Mouse (Mus musculus) frontal cortex, adult 2 months (tissue): ENCODE measurements at regions not wholly inside any gene's neighbourhood (a gene's known extent, or its start where the extent isn't known, plus 50 kb on each side); places are given as distances from the start of the nearest gene placed in this dataset.

Source experiments
- DNase-seq, 2 experiments: peaks; one replicate each; pipeline ENCODE4 v3.0.0; 2022; ENCODE audit warnings: low spot score in 1 of 2; ENCODE audit errors: extremely low spot score in 1 of 2

DNA sequence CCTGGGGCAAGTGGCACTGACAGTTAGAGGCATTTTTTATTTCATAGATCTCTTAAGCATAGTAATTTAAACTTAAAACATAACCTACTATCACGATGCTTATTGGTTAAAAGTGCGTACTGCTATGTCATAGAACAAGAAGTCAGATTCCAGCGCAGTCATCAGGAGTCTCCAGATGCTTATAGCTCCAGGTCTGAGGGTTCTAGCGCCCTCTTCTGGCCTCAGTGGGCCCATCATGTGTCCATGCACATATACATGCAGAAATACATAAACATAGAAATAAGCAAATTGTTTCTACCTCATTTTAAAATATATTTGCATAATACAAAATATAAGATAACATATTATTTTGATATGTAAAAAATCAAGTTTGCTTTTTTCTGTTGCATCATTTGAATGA, 1002.8 kb upstream of the Adgrl2 start:
- DNase-seq: no peak

DNA sequence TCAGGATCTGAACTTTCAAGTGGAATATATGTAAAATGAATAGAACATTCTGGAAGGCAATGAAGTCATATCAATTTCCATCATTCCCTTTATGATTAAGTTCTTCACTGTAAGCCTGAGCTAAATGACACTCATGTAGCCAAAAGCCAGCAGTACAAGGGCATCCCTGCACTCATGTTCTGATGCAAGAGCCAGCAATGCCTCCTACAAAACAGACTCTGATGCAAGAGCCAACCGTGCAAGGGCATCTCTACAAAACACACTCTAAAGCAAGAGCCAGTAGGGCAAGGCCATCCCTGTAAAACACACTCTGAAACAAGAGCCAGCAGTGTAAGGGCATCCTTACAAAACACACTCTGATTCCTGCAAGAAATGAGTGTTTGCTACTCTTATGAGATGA, 997.4 kb upstream of the Adgrl2 start:
- DNase-seq: no peak

DNA sequence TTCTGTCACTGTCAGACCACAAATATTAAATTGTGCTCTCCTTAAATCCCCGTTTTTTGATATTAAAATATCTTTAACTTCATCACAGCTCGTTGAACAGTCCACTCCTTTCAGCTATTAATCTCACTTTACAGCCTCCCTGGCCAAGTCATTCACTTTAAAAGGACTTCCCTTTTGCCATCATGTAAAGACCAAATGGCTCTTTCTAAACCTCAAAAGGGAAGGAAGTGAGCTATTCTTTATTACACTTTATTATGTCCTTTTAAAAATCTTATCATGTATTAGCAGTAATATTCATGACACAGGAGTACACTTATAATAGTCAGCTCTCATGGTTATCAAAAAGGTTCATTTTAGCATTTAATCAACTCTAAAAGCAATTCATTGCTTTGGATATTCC, 966.6 kb upstream of the Adgrl2 start:
- DNase-seq: no peak

DNA sequence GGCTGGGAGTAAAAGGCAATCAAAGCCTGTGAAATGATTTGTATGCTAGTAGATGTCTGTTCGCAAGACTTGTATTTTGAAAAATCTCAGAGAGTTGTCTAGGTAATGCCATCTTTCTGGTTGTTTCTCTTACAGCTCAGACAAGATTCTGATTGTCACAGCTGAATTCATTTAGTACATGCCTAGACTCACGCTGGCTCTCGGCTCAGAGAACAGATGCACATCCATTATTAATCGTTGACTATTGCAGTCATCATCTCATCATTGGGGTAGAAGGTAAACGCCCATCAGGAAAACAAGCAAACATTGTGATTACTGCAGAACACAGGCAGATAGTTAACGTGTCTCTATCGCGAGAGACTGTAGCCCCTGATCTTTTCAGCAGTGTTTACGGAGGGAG, 945.8 kb upstream of the Adgrl2 start:
- no peak for DNase-seq

DNA sequence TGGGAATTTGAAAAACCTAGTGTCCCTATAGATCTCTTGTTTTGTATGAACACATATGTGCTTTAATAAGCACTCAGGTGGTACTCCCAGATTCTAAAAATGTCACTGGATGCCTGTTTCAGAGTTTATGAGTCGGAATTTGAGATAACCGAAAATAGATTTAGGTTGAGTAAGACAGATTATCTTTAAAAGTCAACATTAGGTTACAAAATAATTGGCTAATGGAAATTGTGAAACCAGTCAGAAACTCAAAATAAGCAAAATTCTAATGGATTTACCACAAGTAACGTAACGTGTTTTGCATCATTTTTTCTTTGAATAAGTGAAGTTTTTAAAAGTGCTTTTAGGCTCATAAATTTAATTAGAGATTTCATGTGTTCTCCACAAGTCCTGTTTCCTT, 944.5 kb upstream of the Adgrl2 start:
- no peak for DNase-seq

DNA sequence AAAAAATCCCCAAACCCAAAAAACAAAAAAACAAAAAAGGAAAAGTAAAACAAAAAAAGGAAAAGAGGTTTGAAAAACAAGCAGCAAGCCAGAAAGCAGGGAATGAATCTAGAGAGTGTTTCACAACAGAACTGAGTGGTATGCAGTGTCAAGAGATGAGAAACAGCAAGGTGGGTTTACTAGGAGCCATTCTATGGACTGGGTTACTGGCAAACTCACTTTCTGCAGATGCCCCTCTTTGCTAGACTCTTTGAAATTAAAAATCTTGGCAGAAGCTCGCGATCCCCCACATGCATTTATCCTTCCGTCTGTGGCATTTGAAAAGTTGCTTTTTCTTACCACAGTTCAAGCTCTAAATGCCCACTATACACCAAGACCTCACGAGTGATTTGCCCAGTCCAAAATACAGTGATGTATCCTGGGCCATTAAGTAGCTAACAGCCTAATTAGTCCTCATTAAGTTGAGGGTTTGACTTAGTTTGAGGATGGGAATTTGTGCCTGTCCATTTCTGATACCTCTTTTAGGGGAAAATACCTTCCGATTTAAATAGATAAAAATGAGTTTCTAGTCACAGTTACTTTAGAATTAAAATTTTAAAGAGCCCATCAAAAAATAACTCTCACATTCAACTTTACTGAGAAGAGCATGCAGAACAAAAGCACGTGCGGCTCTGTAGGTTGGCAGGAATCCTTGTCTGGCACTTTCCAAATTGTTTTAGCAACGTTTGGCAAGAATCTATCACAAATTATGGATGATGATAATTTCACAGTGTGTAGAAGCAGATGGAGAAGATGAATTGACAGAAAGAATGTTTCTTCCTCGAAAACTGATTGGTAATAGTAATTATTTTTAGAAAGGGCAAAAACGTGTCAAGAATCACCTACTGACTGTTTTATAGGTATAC, 938.4 kb upstream of the Adgrl2 start:
- DNase-seq: peak; percentile 0 to 12

DNA sequence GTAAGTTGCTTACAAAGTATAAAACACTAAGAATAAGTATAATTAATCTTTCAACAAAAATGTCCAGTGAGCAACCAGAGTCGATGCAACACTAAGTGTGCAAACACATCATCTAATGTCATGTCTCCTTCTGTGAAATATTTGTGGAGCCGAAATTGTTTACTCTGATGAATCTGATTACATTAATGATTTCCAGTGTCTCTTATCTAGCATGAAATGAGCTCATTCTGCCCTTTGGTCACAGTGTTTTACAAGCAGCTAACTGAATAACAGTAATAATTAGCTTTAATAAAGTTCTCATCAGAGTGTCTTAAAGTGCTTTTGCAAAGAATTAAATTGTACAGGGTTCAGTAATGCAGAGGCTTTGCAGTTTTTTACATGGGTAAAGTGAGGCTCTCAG, 929.9 kb upstream of the Adgrl2 start:
- no peak for DNase-seq

DNA sequence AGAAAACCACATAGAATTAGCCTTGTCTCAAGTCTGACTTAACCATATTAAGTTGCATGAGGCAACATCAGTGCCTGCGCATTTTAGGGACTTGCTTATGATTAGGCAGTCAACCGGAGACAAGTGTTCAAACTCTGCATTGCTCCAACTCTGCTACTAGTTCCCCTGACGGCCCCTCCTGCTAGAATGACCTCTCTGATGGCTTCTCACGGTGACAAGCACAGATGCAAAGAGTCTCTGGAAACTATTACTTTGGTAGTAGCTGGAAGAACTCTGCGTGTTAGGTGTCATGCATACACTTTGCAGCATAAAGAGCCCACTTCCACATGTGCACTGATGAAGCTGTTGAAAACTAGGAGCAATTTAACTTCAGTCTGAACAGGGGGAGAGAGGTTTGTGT, 927.8 kb upstream of the Adgrl2 start:
- no peak for DNase-seq

DNA sequence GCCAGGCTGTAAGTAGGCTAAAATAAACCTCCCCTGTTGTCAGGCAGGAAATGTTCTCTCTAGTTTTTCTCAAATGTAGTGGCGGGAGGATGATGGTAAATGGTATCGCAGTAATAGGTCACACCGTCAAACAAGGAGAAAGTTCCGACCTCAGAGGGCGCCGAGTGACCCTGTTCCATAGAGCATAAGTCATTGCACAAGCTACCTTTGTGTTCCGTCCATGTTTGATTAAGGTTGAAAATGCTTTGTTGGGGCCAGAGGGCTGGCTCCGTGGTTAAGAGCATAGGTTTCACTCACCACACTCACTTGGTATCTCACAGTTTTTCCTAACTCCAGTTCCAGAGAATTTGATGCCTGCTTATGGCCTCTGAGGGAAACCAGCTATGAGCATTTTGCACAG, 920.4 kb upstream of the Adgrl2 start:
- DNase-seq: no peak

DNA sequence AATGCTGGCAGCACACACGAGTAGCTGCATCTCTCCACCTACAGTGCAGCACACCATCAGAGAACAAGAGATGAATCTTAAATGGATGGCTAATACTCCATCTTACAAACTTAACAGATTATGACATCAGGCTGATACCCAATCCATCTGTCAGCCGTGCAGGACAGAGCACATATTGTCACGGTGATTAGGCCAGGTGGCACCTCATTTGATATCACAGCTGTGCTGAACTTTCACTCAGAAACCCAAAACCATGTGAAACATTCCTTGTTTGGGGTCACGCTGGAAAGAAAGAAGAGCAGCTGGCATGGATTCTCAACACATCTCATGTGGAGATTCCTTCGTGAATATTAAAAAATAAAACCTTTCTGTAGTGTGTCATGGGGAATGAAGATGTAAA, 911.4 kb upstream of the Adgrl2 start:
- no peak for DNase-seq

DNA sequence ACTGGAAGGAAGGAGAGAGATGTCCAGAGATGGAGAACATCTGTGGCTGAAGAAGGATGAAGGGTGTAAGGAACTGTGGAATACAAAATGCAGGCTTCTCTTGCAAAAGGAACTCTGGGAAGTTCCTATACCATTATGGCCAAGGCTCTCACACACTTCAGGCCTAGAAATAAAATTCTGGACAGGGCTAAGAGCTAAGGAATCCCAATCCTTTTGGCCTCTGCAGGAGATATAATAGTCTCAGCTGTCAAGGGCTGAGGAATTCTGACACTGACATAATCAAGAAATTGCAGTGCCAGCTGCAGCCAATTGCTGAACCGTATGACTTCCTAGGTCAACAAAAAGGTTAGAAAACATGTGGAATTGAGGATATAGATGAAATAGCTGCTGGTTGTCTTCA, 886.2 kb upstream of the Adgrl2 start:
- no peak for DNase-seq

DNA sequence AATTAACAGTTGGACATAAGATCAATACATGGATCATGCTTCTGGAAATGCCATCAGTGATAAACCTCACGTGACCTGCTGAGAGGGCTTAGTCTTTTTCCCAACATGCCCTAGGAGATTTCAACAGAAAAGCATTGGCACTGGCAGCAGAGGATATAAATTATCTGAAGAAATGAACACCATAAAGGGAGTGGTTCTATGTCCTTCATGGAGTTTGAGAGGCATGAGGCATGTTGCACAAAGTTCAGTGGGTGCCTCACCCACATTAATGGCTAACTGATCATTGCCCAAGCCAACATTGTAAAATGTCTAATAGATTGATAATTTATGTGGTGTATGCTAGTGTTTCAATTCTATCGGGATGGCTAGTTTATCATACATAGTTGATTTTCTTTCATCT, 875.6 kb upstream of the Adgrl2 start:
- no peak for DNase-seq

DNA sequence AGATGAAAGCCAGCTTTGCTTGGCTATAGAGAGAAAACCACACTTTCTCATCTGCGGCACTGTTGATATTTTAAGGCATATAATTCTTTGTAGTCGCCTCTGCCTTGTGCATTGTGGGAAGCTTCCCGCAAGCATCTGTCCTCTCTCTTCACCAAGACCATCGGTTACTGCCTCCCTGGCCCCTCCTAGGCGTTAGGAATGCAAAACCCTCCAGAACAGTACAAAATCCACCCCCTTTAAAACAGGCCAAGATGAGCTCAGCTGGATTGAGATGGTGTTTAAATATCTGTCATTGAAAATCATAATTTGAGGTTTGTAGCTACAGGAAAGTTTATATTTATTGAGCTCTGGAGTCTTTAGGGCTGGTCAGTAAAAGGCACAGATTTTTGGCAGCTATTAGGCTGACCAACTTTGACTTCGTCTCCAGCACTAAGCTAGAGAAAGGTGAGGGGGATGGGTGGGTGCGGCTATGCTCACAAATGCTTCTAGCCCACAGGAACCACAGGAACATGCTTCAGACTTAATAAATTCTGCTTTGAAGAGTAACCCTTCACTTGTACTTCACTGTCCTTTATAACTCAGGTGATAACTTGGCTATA, 856.7 kb upstream of the Adgrl2 start:
- no peak for DNase-seq

DNA sequence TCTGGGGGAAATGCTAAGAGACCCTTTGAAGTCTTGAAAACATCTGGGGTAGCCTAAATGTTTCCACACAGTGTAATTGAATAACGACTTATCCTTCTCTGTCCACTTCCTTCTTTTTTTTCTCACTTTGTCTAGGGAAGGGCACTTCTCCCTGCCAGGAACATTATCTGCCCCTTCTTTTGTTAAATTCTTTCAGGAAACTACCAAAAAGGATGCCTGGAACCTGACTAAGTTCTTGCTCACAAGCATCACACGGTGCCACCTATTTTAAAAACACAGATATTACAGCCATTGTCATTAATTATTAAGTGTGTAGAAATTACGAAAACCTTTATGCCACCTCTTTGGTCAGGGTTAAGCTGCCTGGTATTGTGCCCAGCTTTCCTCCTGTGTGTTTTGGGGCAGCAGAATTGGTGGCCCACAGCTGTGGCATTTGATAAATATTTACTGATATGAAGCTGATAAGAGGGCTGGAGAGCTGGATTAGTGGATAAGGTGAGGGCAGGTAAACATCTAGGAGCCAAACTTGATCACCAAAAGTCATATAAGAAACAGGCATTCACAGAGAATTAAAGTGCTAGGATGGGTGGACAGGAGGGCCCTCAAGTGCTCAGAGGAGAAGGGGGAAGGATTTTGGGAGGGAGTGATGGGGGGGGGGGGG, 855.6 kb upstream of the Adgrl2 start:
- no peak for DNase-seq

DNA sequence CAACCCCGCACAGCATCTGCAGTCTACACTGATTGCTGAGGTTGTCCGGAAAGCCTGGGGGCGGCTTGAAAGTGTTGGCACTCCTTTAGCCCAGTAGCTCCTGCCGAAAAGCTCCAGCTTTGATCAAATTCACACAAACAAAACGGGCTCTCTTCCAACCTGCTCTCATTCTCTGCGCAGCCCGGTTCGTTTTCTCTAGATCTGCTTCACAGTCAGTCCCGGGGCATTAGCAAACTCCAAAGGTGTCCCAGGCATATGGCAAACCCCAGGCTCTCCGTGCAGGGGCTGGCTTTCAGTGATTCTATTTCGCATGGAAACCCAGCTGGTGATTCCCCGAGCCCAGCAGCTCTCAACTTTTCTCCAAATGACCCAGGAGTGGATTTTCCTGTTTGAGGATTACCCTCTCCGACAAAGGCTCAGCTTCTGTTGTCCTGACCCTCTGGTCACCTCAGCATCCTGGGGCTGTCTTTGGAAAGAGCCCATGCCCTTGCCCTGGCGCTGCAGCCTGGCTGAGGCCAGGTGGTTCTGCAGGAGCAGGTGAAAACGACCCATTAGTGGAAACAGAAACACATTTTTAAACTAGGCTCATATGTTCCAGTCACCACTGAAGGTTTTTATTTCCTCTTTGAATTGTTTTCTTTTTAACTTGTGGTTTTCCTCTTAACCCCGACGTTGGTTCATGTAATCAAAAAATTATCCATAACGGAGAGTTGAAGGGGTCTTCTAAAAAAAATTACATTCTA, 854.9 kb upstream of the Adgrl2 start:
- DNase-seq: peak; percentile 1 to 35

DNA sequence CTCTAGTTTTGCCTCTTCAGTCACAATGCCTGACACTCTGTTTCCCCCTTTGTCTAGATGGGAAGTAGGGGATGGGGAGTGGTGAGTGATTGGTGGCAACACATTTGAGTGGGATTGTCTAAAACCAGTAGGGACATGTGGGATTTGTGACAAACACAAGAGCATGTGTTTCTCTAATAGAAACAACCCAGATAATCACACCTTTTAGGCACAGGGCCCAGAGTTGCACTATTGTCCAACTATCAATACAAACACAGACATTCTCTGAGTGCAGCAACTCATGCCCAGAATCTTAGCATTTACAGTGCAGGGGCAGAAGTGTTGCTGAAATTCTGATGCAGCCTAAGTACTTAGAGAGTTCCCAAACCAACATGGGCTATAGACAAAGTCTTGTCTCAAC, 847.6 kb upstream of the Adgrl2 start:
- DNase-seq: no peak

DNA sequence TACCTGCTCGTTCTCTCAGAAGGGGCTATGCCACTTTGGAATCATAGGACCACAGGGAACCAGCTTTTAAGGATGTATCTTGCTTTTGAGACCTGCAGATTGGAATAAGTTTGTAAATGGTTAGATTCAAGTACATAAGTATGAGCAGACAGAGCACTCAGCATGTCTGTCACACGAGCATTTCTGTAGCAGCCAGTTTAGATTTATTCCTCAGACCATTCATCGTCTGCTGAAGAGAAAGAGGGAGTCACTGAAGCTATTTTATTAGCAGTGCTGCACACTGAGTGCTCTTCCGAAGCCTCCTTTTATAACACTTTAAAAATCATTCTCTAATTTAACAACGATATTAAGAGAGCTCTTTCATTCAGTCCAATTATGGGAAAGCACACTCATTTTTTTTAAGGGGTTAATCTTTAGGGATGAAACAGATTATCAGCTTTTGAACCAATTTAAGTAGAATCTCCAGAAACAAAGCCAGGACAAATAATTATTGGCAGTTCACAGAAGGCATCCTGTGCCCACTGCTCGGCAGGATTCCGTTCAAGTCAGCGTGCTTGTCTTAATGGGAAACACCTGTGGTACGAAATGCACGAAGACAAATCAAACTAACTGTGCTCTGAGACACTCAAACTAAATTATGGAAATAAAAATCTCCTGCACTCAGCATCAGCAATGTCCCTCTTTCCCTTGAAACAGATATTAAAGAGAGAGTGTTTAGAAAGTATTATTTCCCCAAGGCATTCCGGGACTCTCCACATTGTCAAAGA, 846.3 kb upstream of the Adgrl2 start:
- DNase-seq: no peak

DNA sequence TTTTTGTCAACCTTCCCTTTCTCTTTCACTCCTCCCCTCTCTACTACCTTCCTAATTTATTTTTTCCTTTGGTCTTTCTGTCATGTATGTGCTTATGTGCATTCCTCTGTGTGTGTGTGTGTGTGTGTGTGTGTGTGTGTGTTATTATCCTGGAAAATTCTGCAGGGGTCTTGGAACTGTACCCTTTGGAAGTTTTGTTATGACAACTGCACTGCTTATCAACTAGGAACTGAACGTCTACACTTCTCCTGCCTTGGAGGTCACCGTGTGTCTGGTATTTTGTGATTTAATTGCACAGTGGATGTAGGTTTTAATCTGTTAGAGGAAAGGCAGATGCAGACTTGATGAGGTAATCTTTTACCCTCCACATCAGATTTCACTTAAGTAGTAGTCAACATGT, 836.8 kb upstream of the Adgrl2 start:
- no peak for DNase-seq

DNA sequence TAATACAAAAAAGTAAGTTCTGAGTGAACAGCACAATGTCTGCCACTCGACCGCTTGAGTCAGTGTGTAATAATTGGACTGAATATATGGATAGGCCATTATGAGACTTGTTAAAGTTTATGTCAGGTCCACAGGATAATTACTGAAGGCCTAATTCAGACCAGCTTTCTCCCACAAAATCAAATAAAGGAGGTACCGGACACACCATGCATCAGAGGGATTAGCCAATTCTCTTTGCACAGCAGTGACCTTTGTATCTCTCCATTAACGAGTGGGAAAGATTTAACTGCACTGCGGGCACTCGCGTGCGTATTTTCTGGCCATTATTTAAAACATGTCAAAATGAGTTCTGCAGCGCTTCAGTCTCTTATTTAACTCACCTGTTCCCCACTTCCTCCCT, 836.4 kb upstream of the Adgrl2 start:
- no peak for DNase-seq

DNA sequence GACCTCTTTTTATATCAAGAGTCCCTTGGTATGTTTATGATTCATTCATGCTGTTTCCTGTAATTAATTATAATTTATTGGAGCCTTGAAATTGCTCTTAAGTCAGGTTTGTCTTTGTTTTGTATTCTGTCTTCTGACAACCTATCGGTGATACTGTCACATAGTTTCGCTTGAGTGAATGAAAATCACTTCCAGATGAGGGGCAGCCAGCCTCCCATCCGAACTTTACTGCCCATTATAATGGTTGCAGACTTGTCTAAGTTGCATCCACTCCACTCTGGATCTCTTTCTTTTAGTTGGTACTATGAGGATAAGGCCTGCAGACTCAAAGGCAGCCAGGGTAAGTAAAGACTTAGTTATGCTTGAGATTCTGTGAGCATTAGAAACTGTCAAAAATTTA, 830.3 kb upstream of the Adgrl2 start:
- no peak for DNase-seq
